Mouse (Mus musculus): Measurements from ENCODE around the gene Smad9. TPM values are rescaled to one million over a fixed set of nuclear protein-coding genes. Genes with fewer than 3 reads are reported as not detected.

Smad9 gene
- total and polyA plus RNA-seq, 3 experiments: 0.05 TPM; not detected in 2

- peaks cover 20% of the 10 kb centered on the region for H3K4me1 ChIP-seq (ENCODE audit: insufficient read depth, low read depth, low read length)
- H3K4me3 ChIP-seq (ENCODE audit: low read depth, low read length): no peak overlapping the region
- no peaks in the 10 kb centered on the region for H3K9me3 ChIP-seq (replicated peaks)
- peaks cover 85% of the 10 kb centered on the region for H3K36me3 ChIP-seq (replicated peaks)
- DNase-seq (ENCODE audit: low spot score) (no peak), ATAC-seq (ENCODE audit: extremely low read depth, insufficient number of reproducible peaks, low FRiP score, poor library complexity, severe bottlenecking) (no peak)
- H3K27me3 ChIP-seq (ENCODE audit: insufficient read depth, low read length): no peaks in the 10 kb centered on the region
- TF ChIP-seq GATA1 (IDR thresholded peaks at IDR 0.05; ENCODE audit: borderline replicate concordance, low read length) (no peak), CTCF (IDR thresholded peaks at IDR 0.05; ENCODE audit: low read depth, low read length) (no peak), GATA2 (IDR thresholded peaks at IDR 0.05; ENCODE audit: borderline replicate concordance, low read depth, low read length) (no peak), POLR2AphosphoS5 (IDR thresholded peaks at IDR 0.05; ENCODE audit: insufficient replicate concordance, low read depth, low read length) (no peak), TAL1 (conservative IDR thresholded peaks at IDR 0.05; ENCODE audit: low read depth, low read length) (no peak)
Measured at GRCm38 (mm10) chr3:54723741-54724500, 31.5 kb upstream of the Smad9 start.

- Histone ChIP-seq H3K4me3 (ENCODE audit: low read depth, low read length) (no peak overlapping the region), H3K4me1 (ENCODE audit: insufficient read depth, low read depth, low read length) (peaks cover 29% of the 10 kb centered on the region), H3K27me3 (ENCODE audit: insufficient read depth, low read length) (no peaks in the 10 kb centered on the region), H3K36me3 (replicated peaks) (peaks cover 91% of the 10 kb centered on the region), H3K9me3 (replicated peaks) (no peaks in the 10 kb centered on the region)
- TF ChIP-seq TAL1 (conservative IDR thresholded peaks at IDR 0.05; ENCODE audit: low read depth, low read length): no peak
- no peak for DNase-seq (ENCODE audit: low spot score)
- no peak for ATAC-seq (ENCODE audit: extremely low read depth, insufficient number of reproducible peaks, low FRiP score, poor library complexity, severe bottlenecking)
Measured at GRCm38 (mm10) chr3:54725344-54725743, 30.0 kb upstream of the Smad9 start.

- H3K27me3 ChIP-seq (ENCODE audit: insufficient read depth, low read length): no peaks in the 10 kb centered on the region
- TF ChIP-seq GATA1 (IDR thresholded peaks at IDR 0.05; ENCODE audit: borderline replicate concordance, low read length) (no peak), GATA2 (IDR thresholded peaks at IDR 0.05; ENCODE audit: borderline replicate concordance, low read depth, low read length) (no peak), POLR2AphosphoS5 (IDR thresholded peaks at IDR 0.05; ENCODE audit: insufficient replicate concordance, low read depth, low read length) (no peak), CTCF (IDR thresholded peaks at IDR 0.05; ENCODE audit: low read depth, low read length) (no peak), TAL1 (conservative IDR thresholded peaks at IDR 0.05; ENCODE audit: low read depth, low read length) (no peak)
- ATAC-seq (ENCODE audit: extremely low read depth, insufficient number of reproducible peaks, low FRiP score, poor library complexity, severe bottlenecking) (no peak), DNase-seq (ENCODE audit: low spot score) (no peak)
- peaks cover 41% of the 10 kb centered on the region for H3K4me1 ChIP-seq (ENCODE audit: insufficient read depth, low read depth, low read length)
- no peak overlapping the region for H3K4me3 ChIP-seq (ENCODE audit: low read depth, low read length)
- no peaks in the 10 kb centered on the region for H3K9me3 ChIP-seq (replicated peaks)
- H3K36me3 ChIP-seq (replicated peaks): peaks cover 91% of the 10 kb centered on the region
Measured at GRCm38 (mm10) chr3:54727588-54727987, 27.8 kb upstream of the Smad9 start.

GRCm38 (mm10) chr3:54728100-54728499 lies 27.3 kb upstream of the Smad9 start:
- peaks cover 91% of the 10 kb centered on the region for H3K36me3 ChIP-seq (replicated peaks)
- H3K9me3 ChIP-seq (replicated peaks): no peaks in the 10 kb centered on the region
- DNase-seq (ENCODE audit: low spot score) (no peak), ATAC-seq (ENCODE audit: extremely low read depth, insufficient number of reproducible peaks, low FRiP score, poor library complexity, severe bottlenecking) (no peak)
- peaks cover 41% of the 10 kb centered on the region for H3K4me1 ChIP-seq (ENCODE audit: insufficient read depth, low read depth, low read length)
- no peak for TF ChIP-seq CTCF (IDR thresholded peaks at IDR 0.05; ENCODE audit: low read depth, low read length)
- TF ChIP-seq TAL1 (conservative IDR thresholded peaks at IDR 0.05; ENCODE audit: low read depth, low read length): no peak
- no peak for TF ChIP-seq GATA2 (IDR thresholded peaks at IDR 0.05; ENCODE audit: borderline replicate concordance, low read depth, low read length)
- no peak for TF ChIP-seq GATA1 (IDR thresholded peaks at IDR 0.05; ENCODE audit: borderline replicate concordance, low read length)
- no peak for TF ChIP-seq POLR2AphosphoS5 (IDR thresholded peaks at IDR 0.05; ENCODE audit: insufficient replicate concordance, low read depth, low read length)
- H3K27me3 ChIP-seq (ENCODE audit: insufficient read depth, low read length): no peaks in the 10 kb centered on the region
- no peak overlapping the region for H3K4me3 ChIP-seq (ENCODE audit: low read depth, low read length)

GRCm38 (mm10) chr3:54731626-54732150 lies 23.7 kb upstream of the Smad9 start:
- H3K27me3 ChIP-seq (ENCODE audit: insufficient read depth, low read length): no peaks in the 10 kb centered on the region
- peaks cover 40% of the 10 kb centered on the region for H3K4me1 ChIP-seq (ENCODE audit: insufficient read depth, low read depth, low read length)
- H3K9me3 ChIP-seq (replicated peaks): no peaks in the 10 kb centered on the region
- H3K4me3 ChIP-seq (ENCODE audit: low read depth, low read length): no peak overlapping the region
- no peak for ATAC-seq (ENCODE audit: extremely low read depth, insufficient number of reproducible peaks, low FRiP score, poor library complexity, severe bottlenecking)
- no peak for DNase-seq (ENCODE audit: low spot score)
- H3K36me3 ChIP-seq (replicated peaks): peaks cover 69% of the 10 kb centered on the region
- TF ChIP-seq POLR2AphosphoS5 (IDR thresholded peaks at IDR 0.05; ENCODE audit: insufficient replicate concordance, low read depth, low read length) (no peak), GATA2 (IDR thresholded peaks at IDR 0.05; ENCODE audit: borderline replicate concordance, low read depth, low read length) (no peak), TAL1 (conservative IDR thresholded peaks at IDR 0.05; ENCODE audit: low read depth, low read length) (no peak), CTCF (IDR thresholded peaks at IDR 0.05; ENCODE audit: low read depth, low read length) (no peak), GATA1 (IDR thresholded peaks at IDR 0.05; ENCODE audit: borderline replicate concordance, low read length) (no peak)

- no peaks in the 10 kb centered on the region for H3K27me3 ChIP-seq (ENCODE audit: insufficient read depth, low read length)
- ATAC-seq (ENCODE audit: extremely low read depth, insufficient number of reproducible peaks, low FRiP score, poor library complexity, severe bottlenecking) (no peak), DNase-seq (ENCODE audit: low spot score) (no peak)
- H3K4me1 ChIP-seq (ENCODE audit: insufficient read depth, low read depth, low read length): peaks cover 41% of the 10 kb centered on the region
- no peaks in the 10 kb centered on the region for H3K9me3 ChIP-seq (replicated peaks)
- peaks cover 64% of the 10 kb centered on the region for H3K36me3 ChIP-seq (replicated peaks)
- no peak overlapping the region; the same call in 1 of the 2 replicates for H3K4me3 ChIP-seq (ENCODE audit: low read depth, low read length)
- TF ChIP-seq POLR2AphosphoS5 (IDR thresholded peaks at IDR 0.05; ENCODE audit: insufficient replicate concordance, low read depth, low read length) (no peak), CTCF (IDR thresholded peaks at IDR 0.05; ENCODE audit: low read depth, low read length) (no peak), GATA2 (IDR thresholded peaks at IDR 0.05; ENCODE audit: borderline replicate concordance, low read depth, low read length) (no peak), TAL1 (conservative IDR thresholded peaks at IDR 0.05; ENCODE audit: low read depth, low read length) (no peak), GATA1 (IDR thresholded peaks at IDR 0.05; ENCODE audit: borderline replicate concordance, low read length) (no peak)
Measured at GRCm38 (mm10) chr3:54732371-54732770, 23.0 kb upstream of the Smad9 start.
